Mouse (Mus musculus): ENCODE results near the gene Elovl1. TPM values are rescaled to one million over a fixed set of nuclear protein-coding genes. Genes with fewer than 3 reads are reported as not detected.
A peak's percentile ranks its signal among the peaks of the same experiment; 100 is the strongest.

Elovl1 gene
- 10 to 100 TPM; 39.1 to 39.6 TPM for total RNA-seq (2021)
- long read RNA-seq, experiment 1, transcript Elovl1-202 (8 exons, 1,137 nt), result minor isoform, 16 of 75 reads
- long read RNA-seq, experiment 1, transcript Elovl1-201 (8 exons, 1,811 nt), result major isoform, 50 of 75 reads
- long read RNA-seq, experiment 1, partial matches to known transcripts, result 2 of 75 reads
- long read RNA-seq, experiment 1, other reads (novel, unspliced or antisense), result 7 of 75 reads
- long read RNA-seq, experiment 2, transcript Elovl1-201 (8 exons, 1,811 nt), result major isoform, 38 of 46 reads
- long read RNA-seq, experiment 2, partial matches to known transcripts, result 2 of 46 reads
- long read RNA-seq, experiment 2, other reads (novel, unspliced or antisense), result 5 of 46 reads

- peak; percentile 91 to 94 for DNase-seq (ENCODE audit: low spot score in 2 of 2)
Observed at GRCm38 (mm10) chr4:118427768-118428451, at the start of gene Elovl1. Gene Elovl1, plus strand, starts transcription at chr4:118428093.

DNA sequence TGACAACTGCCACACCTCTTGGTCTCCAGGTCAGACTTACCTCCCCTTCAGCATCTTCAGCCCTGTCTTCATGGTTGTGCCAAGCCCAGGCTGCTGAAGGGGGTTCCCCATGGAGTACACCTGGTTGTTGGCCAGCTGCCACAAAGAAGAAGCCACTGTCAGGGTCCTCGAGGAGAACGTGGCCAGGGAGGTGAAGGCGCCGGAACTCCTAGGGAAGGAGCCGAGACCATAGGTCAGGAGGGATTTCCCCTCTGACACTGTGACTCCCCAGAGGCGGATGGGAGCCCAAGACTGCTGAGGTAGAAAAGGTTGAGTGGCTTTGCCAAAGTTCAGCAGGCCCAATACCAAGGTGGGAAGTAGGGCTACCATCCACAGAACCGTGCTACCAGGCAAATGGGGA lies 44.6 kb upstream of the Elovl1 start:
- no peak for DNase-seq (ENCODE audit: low spot score in 2 of 2)

DNA sequence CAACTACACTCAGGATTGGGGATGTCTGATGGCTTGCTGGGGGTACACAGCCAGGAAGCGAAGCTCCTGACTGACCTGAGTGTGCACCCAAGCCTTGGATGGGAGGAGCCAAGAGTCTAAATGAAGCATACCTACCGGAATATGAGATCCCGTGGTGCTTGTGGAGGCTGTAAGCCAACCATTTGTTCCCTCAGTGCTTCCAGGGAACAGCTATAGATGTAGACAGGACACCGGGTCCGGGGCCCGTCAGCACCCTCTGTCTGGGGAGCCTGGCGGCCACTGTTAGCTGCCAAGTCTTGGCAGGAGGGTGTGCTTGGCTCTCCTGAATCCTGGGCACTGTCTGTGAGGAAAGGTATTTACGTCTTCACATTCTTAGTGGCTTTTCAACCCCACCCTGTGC lies 40.6 kb upstream of the Elovl1 start:
- DNase-seq (ENCODE audit: low spot score in 2 of 2), result no peak

DNA sequence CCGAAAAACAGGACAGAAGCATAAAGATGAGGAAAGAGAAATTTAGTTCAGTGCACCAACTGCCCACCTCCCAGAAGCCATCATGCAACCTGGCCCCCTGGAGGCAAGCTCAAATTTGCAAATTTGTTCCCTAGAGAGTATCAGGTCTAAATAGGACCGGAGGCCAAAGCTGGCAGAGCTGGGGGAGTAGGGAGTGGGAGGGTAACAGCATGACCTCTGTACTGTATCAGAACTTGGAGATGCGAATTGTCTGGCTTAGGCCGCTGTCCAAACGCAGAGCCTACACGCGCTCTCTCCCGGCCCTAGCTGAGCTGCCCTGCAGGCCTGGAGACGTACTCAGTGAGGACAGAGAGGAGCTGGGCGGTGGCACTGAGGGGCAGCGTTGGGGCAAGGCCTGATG lies 37.7 kb upstream of the Elovl1 start:
- DNase-seq (ENCODE audit: low spot score in 2 of 2), result no peak

DNA sequence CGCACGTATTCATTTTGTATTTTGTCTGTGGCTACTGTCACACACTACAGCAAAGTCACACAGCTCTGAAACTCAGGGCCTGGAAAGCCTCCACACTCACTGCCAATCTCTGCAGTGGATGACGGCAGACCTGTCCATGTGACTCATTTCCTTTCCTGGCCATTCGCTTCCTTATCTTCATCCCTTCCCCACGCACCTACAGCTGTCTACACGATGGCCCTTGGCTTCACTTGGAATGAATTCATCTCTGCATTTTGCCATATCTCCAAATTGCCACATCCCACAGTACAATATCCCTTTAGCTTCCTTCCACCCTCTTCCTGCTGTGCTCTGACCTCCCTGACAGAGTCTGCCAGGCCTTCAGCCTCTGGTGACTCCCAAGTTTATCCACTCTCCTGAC lies 33.4 kb upstream of the Elovl1 start:
- no peak for DNase-seq (ENCODE audit: low spot score in 2 of 2)

GRCm38 (mm10) chr4:118395289-118395688 lies 32.6 kb upstream of the Elovl1 start:
- no peak for DNase-seq (ENCODE audit: low spot score in 2 of 2)

- no peak for DNase-seq (ENCODE audit: low spot score in 2 of 2)
Observed at GRCm38 (mm10) chr4:118396433-118396832, 31.5 kb upstream of the Elovl1 start.

GRCm38 (mm10) chr4:118398400-118398799 lies 29.5 kb upstream of the Elovl1 start:
- DNase-seq (ENCODE audit: low spot score in 2 of 2), result no peak

DNA sequence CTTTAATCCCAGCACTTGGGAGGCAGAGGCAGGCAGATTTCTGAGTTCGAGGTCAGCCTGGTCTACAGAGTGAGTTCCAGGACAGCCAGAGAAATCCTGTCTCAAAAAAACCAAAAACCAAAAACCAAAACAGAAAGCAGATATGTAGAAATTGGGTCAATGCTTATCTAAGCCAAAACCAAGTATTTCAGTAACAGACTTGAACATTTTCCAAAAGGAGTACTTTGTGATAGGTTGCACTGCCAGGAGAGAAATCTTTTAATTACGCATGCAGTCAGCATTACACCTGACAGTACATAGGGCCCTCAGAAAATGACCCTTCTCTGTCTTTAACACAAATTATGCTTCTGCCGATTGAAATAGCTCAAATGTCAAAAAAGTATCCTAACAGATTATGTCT lies 26.5 kb upstream of the Elovl1 start:
- DNase-seq (ENCODE audit: low spot score in 2 of 2), result no peak

GRCm38 (mm10) chr4:118401918-118402317 lies 26.0 kb upstream of the Elovl1 start:
- DNase-seq (ENCODE audit: low spot score in 2 of 2), result no peak

GRCm38 (mm10) chr4:118402701-118403100 lies 25.2 kb upstream of the Elovl1 start:
- no peak for DNase-seq (ENCODE audit: low spot score in 2 of 2)

GRCm38 (mm10) chr4:118409142-118409900 lies 18.6 kb upstream of the Elovl1 start, which contains the start of the genes Szt2 and Med8:
Gene Szt2, minus strand, starts transcription at chr4:118409273.
Gene Med8, plus strand, starts transcription at chr4:118409337.
- peak; percentile 68 to 88 for DNase-seq (ENCODE audit: low spot score in 2 of 2)

- no peak for DNase-seq (ENCODE audit: low spot score in 2 of 2)
Observed at GRCm38 (mm10) chr4:118410871-118411270, 17.0 kb upstream of the Elovl1 start.

DNA sequence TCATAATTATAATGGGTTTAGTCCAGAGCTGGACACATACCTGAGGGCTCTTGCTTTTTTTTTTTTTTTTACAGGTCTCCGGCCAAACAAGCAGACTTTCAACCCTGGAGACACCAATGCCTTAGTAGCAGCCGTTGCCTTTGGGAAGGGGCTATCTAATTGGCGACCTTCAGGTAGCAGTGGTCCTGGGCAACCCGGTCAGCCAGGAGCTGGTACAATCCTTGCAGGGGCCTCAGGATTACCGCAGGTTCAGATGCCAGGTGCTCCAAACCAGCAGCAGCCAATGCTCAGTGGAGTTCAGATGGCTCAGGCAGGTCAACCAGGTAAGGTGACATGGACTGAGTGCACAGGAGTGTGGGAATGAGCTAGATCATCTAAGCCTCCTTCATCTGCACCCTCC lies 14.3 kb upstream of the Elovl1 start:
- DNase-seq (ENCODE audit: low spot score in 2 of 2), result no peak

GRCm38 (mm10) chr4:118415779-118416178 lies 12.1 kb upstream of the Elovl1 start:
- no peak for DNase-seq (ENCODE audit: low spot score in 2 of 2)

GRCm38 (mm10) chr4:118416329-118416728 lies 11.6 kb upstream of the Elovl1 start:
- no peak for DNase-seq (ENCODE audit: low spot score in 2 of 2)

GRCm38 (mm10) chr4:118417112-118417797 lies 10.6 kb upstream of the Elovl1 start:
- DNase-seq (ENCODE audit: low spot score in 2 of 2), result no peak

DNA sequence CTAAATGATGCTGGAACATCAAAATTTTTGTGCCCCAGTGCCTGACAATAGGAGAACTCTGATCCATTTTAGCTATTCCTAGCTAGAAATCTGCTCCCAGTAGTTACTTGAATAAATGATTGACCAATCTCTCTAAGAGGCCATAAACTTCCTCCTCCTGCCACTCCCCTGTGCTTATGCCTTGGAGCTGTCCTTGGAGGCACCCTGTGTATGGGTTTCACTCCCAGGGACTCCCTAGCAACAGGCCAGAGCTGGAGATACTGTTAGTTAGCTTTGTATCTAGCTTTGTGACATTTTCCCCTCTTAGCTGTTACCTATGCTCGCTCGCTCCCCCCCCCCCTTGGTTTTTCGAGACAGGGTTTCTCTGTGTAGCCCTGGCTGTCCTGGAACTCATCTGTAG lies 6.5 kb upstream of the Elovl1 start:
- no peak for DNase-seq (ENCODE audit: low spot score in 2 of 2)

- no peak for DNase-seq (ENCODE audit: low spot score in 2 of 2)
Observed at GRCm38 (mm10) chr4:118424541-118425160, 3.2 kb upstream of the Elovl1 start.

GRCm38 (mm10) chr4:118425374-118425773 lies 2.5 kb upstream of the Elovl1 start:
- no peak for DNase-seq (ENCODE audit: low spot score in 2 of 2)

GRCm38 (mm10) chr4:118427415-118427767 lies 502 bp upstream of the Elovl1 start:
- DNase-seq (ENCODE audit: low spot score in 2 of 2), result no peak
